Mouse (Mus musculus) embryonic fibroblast, embryonic 13.5 days (primary cell): ENCODE results near the gene Rab6a.

Experiments used
- CTCF ChIP-seq: IDR thresholded peaks from 2 replicates; pipeline ENCODE4 v1.5.1; 2011; ENCODE audit warnings: mild to moderate bottlenecking, control low read depth, low read length, moderate library complexity, borderline replicate concordance; ENCODE audit not compliant: insufficient read depth
- POLR2A ChIP-seq: IDR thresholded peaks from 2 replicates; pipeline ENCODE4 v1.6.1; 2011; ENCODE audit warnings: low read depth, mild to moderate bottlenecking, control low read depth, low read length, moderate library complexity

- TF ChIP-seq CTCF (no peak), POLR2A (no peak)
These were observed 30.4 kb downstream of the Rab6a start for GRCm38 (mm10) chr7:100637657-100638056.
